Mouse (Mus musculus): Measurements from ENCODE around the gene Ttll11.

DNA sequence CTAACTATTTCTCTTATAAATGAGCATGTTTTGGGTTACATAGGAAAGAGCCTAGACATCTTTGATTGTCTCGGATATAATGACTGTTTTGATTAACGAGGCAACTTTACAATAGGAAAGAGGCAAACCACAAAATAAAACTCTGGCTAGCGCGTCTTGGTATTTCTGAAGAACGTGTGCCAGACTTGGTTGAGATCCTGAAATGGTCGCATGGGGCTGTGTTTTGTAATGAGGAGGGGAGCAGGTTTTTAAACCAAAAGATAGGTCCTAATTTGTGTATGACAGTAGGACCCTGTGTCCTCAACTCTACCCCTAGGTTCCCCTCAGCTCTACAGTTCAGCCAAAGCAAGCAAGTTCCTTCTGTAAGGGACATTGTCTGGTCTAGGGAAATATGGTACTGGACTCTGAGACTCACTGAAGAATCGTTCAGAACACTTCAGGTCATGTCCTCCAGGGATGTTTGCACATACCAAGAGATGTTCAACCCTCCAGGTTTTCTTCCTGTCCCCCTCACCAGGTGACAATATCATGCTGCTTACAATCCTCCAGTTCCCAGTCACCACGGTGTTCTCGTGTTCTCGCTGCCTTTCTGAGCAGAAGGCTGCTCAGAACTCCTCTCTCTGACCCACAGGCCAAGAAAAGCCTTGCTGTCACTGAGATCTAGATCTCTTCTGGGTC lies 147.7 kb downstream of the Ttll11 start:
- no peak for TF ChIP-seq GATA1 (IDR thresholded peaks at IDR 0.05; ENCODE audit: low read length)
- no peak for TF ChIP-seq TAL1 (IDR thresholded peaks at IDR 0.05; ENCODE audit: low read length)
